Mouse (Mus musculus): ENCODE measurements around the gene Gale.

GRCm38 (mm10) chr4:135964426-135964825, 899 bp downstream of the Gale start:
- TF ChIP-seq CTCF (IDR thresholded peaks at IDR 0.05; ENCODE audit: borderline replicate concordance, control insufficient read depth, extremely low read depth, insufficient read depth, low read length, poor library complexity) (no peak), POLR2A (IDR thresholded peaks at IDR 0.05; ENCODE audit: control insufficient read depth, extremely low read depth, insufficient read depth, low read length, poor library complexity) (no peak)

Data from thymus, adult 2 months (tissue).